Mouse (Mus musculus) neutrophil, adult 5-6 weeks (primary cell): ENCODE measurements around the gene Cog4. TPM values are rescaled to one million over a fixed set of nuclear protein-coding genes. Genes with fewer than 3 reads are reported as not detected.
"Not testable (repeated sequence)": the region's sequence is repeated elsewhere in the genome, so short reads cannot be mapped to it uniquely, and the experiment has no call there.

ENCODE experiments used
- ATAC-seq: fragments of 151-379, 151-347 bp; 2 replicates; pipeline ENCODE4 v1.8.0; 2017; ENCODE audit warnings: mild to moderate bottlenecking, moderate TSS enrichment; ENCODE audit not compliant: insufficient number of reproducible peaks, poor library complexity, low FRiP score, severe bottlenecking; ENCODE audit errors: extremely low read depth
- total RNA-seq: library from RNA; stranded (forward); fragments of 200-1000 nt; gene quantifications from 2 replicates; pipeline ENCODE4 v1.2.3, GENCODE M21; 2017

Gene Cog4
- total RNA-seq, 1 experiment from 2014 or later, result 53.1 TPM

DNA sequence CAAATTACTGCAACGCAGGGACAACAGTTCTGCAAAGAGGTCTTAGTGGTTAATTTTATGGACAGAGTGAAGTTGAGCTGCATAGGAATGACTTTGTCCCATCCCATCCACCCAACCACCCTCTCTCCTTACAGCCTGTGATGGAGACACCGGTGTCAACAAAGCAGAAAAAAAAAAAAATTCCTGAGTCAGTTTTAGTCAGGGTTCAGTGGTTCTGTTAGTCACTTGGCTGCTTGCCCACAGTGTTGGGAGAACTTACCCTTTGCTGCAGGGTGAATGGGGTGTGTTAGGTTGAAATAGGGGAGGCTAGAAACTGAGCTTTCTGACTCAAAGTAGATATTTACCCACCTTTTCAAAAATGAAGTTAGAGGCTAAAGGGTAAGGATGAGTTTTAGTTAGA lies 71.0 kb downstream of the Cog4 start:
- no peak for ATAC-seq

GRCm38 (mm10) chr8:110918027-110918426 lies 71.6 kb downstream of the Cog4 start:
- ATAC-seq, result no peak

- ATAC-seq, result no peak
Measured at GRCm38 (mm10) chr8:110918460-110918859, 72.1 kb downstream of the Cog4 start.

DNA sequence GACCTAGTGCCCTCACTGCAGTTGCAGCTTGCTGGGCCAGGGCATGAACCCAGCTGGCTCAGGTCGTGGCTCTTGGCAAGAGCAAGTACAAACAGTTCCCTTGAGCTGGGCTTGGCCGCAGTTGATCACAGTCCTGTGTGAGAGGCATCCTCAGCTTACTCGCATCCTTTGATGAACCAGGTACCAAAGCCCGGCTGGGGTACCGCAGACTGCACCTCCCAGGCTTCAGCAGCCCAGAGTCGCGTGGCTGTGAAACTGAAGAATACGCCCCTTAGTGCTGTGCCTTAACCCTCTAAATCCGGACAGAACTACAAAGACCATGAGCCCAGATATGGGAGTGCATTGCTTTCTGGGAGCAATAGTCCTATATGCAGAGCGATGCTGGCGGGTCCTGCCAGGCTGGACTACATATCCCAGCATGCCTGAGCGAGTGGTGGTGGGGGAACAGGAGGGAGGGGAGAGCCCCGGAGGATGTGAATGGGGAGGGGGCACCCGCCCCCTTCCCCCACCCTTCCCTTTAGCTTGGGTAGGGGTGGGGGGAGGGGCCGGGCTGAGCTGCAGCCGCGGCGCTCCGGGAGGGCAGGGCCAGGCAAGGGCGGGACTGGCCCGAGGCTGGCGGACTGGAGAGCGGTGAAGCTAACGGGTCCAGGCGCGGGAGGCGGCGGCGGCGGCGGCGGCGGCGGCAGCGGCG lies 73.1 kb downstream of the Cog4 start, which contains the start of gene St3gal2:
TSS of gene St3gal2 (plus strand) at position 582 of the 691 bp plus-strand sequence.
- peak; percentile 88 for ATAC-seq

DNA sequence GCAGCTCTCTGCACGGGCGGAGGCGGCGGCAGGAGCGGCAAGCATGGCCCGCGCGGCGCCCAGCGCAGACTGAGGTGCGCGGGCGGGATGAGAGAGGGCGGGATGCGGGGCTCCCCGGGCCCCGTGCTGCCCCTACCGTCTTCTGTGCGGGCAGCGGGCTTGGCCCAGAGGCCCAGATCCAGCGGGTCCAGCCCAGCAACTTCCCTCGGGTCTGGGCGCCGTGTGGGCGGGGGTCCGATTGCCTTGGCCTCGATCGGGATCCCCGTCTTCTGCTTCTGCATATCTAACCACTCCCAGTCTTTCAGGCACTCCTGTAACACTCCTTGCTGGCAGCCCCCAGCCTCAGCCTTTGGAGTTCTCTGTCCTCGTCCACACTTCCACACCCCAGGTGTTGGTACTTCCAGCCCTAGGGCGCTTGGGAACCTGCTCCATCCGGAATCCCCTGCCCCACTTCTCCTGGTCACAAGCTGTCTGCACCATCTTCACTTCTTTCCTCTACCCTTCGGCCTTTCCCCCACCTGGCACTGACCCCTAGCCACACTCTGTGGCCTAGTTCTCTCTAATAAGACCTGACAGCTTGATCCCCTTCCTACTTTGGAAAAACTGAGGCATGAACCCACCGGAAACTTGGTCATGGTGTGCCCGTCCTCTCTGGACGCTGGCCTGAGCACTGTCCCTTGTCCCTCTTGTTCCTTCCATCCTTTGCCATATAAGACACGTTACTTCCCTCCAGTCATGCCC lies 73.8 kb downstream of the Cog4 start:
- no peak for ATAC-seq

DNA sequence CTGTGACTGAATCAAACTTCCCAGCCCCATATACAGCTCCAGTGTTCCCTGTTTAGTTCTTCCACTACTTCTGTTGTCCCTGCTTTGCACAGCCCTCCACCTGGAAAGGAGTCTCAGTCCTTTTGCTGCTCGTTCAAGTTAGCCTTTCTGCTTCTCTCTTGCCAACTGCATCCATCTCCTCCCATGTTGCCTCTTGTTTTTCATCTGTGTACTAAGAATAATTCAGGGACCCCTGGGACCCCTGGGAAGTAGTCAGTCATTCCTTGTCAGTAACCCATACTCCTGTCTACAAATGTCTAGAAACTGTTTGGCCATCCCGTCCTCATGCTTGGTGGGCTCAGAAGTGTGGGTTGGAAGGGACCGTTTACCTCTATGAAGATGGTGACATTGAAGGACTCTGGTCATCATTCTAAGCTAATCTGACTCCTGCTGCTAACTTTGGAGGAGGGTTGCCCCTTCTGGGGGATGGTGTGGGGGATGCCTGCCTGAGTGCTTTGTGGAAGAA lies 74.4 kb downstream of the Cog4 start:
- no peak for ATAC-seq

DNA sequence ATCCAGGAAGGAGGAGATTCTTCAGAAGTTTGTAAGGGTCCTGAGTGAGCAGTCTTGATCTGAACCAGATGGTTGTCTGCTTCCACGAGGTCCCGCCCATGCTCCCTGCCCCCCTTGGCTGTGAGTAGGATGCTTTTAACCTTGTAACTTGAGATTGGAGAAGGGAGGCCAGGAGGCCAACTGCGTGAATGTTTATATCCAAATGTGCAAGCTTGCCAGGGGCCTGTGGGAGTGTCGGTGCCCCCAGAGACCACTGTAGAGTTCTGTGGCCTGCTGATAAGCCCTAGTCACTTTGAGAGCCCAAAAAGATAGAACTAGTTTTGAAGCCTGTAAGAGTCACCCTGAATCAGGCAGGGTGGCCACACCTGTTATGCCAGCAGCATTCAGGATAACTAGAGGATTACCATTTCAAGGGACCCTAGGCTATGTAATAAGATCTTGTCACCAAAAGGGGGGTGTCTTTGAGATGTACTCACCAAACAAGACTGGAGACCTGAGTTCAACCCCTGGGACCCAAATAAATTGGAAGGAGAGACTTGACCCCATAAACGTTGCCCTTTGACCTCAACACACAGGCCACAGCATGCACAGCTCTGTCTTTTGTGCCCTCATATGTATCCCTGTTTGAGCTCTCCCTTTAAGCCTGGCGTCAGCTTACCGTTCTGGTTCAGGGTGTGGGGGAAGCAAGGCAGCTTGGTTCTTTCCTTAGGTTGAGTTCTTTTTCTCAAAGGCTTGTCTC lies 75.3 kb downstream of the Cog4 start:
- ATAC-seq, result no peak

- no peak for ATAC-seq
Measured at GRCm38 (mm10) chr8:110925691-110926140, 79.3 kb downstream of the Cog4 start.

- no peak for ATAC-seq
Measured at GRCm38 (mm10) chr8:110926690-110927089, 80.3 kb downstream of the Cog4 start.

DNA sequence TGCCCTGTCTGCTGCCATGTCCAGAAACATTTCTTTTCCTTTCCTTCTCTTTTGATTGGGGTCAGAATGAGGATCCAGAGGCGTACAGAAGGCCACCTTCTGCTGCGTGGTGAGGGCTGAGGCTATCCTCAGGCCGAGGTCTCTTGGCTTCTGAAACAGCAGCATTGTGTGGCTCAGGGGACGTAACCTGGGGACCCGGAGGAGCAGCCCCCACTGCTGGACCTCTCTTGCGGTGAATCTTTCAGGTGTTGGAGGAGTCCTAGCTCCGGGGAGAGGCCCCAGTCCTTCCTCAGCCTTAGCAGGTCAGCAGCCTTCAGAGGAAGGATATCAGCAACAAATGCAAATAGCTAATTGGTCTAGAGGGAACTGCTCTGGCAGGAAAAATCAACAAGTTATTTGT lies 82.0 kb downstream of the Cog4 start:
- ATAC-seq, result no peak

GRCm38 (mm10) chr8:110929066-110929465 lies 82.7 kb downstream of the Cog4 start:
- ATAC-seq, result no peak

DNA sequence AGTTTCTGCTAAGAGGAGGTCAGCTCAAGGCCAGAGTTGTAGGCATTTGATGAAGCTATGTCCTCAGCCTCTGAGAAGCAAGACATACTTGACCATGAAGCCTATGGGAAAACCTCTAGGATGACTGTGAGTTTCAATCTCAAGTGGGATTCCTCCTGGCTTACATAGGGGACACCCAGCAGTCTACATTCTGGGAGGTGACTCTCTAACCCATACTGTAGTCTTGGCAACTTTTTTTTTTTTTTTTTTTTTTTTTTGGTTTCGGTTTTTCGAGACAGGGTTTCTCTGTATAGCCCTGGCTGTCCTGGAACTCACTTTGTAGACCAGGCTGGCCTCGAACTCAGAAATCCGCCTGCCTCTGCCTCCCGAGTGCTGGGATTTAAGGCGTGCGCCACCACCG lies 83.3 kb downstream of the Cog4 start:
- ATAC-seq, result not testable (repeated sequence)

DNA sequence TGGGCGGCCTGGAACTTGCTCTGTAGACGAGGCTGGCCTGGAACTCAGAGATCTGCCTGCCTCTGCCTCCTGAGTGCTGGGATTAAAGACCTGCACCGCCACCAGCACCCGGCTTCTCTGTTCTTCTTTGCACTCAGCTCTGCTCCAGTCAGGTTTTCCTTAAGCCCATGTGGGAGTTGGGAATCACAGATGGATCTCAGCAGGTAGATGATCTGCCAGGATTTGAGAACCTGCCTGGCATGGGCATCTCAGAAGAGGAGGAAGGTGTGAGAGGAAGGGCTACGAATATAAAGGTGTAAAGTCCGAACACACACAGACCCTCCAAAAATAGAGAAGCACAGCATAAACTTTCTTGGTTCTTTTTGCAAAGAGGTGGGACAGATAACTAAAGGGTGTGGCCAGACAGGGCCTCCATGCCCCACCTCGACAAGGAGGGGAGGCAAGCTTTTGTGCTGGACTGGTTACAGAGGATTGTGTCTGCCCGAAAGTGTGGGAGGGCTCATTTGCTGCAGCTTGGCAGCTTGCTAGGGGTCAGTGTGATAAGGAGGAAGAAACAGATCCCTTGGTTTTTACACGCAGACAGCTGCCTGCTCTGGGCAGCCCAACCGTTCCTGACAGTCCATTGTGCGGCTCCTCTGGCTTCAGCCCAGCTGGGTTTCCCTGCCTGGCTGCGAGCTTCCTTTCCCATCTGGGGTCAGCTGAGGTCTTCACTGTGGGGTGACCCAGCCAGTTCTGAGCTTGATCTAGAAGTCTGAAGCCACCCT lies 85.0 kb downstream of the Cog4 start:
- no peak for ATAC-seq

Other genes starting within 250 kb of the Cog4 start
- gene Vac14, start 228.0 kb upstream of the Cog4 start, total RNA-seq, result 23.2 and 26.2 TPM in 2 replicates
- gene Mtss1l, start 125.1 kb upstream of the Cog4 start, total RNA-seq, result 0.70 and 0.86 TPM in 2 replicates
- gene Il34, start 40.7 kb upstream of the Cog4 start, total RNA-seq, result not detected in 2 replicates
- gene Sf3b3, start 187 bp downstream of the Cog4 start, total RNA-seq, result 109 and 110 TPM in 2 replicates
- gene Fuk, start 55.9 kb downstream of the Cog4 start, total RNA-seq, result 9.3 and 9.8 TPM in 2 replicates
- gene St3gal2, start 73.3 kb downstream of the Cog4 start, total RNA-seq, result 3.1 and 6.3 TPM in 2 replicates
- 21.4 and 21.6 TPM in 2 replicates for gene Ddx19a, start 151.2 kb downstream of the Cog4 start, total RNA-seq
- gene Ddx19b, start 185.2 kb downstream of the Cog4 start, total RNA-seq, result 10.5 and 11.5 TPM in 2 replicates
- gene Aars, start 186.5 kb downstream of the Cog4 start, total RNA-seq, result 19.9 and 25.2 TPM in 2 replicates
- gene Exosc6, start 209.7 kb downstream of the Cog4 start, total RNA-seq, result 9.5 and 9.8 TPM in 2 replicates
- not detected in 2 replicates for gene Clec18a, start 245.8 kb downstream of the Cog4 start, total RNA-seq
- 21.0 and 23.5 TPM in 2 replicates for gene Pdpr, start 248.0 kb downstream of the Cog4 start, total RNA-seq